ENCODE assay signal across 8 mouse cellular contexts in genomic region chr1:131963085-131963951, GRCm38 (mm10). TPM values are rescaled to one million over a fixed set of nuclear protein-coding genes. Genes with fewer than 3 reads are reported as not detected.
DNase-seq lines count a peak whose midpoint lies in the region; ATAC-seq lines count a peak whose summit lies in the region.

No protein-coding gene starts in this region.

- peak overlapping the region; percentile 96 for H3K4me2 ChIP-seq in forebrain, embryonic 11.5 days (ENCODE audit: low read depth, low read length, severe bottlenecking)
- H3K4me2 ChIP-seq in intestine, embryonic 14.5 days (ENCODE audit: low read length), result peak overlapping the region; percentile 100

- WGBS in forebrain, embryonic 11.5 days, result under 1% methylated on average over 70 of the region's 76 CpGs
- under 1% methylated on average over 66 of the region's 76 CpGs for WGBS in intestine, embryonic 14.5 days

- no peaks in the 10 kb centered on the region for H3K9me3 ChIP-seq in forebrain, embryonic 11.5 days (ENCODE audit: control insufficient read depth, low read length)
- H3K9me3 ChIP-seq in intestine, embryonic 14.5 days (ENCODE audit: control insufficient read depth, low read length), result no peaks in the 10 kb centered on the region

- peak overlapping the region; percentile 79 for H3K9ac ChIP-seq in forebrain, embryonic 11.5 days (ENCODE audit: low read length)
- H3K9ac ChIP-seq in intestine, embryonic 14.5 days (ENCODE audit: low read length), result peak overlapping the region; percentile 32

- H3K36me3 ChIP-seq in forebrain, embryonic 11.5 days (ENCODE audit: control insufficient read depth, insufficient read depth, low read length), result no peaks in the 10 kb centered on the region
- no peaks in the 10 kb centered on the region for H3K36me3 ChIP-seq in intestine, embryonic 14.5 days (ENCODE audit: control insufficient read depth, insufficient read depth, low read length)

- peak overlapping the region; percentile 82 for H3K4me3 ChIP-seq in forebrain, embryonic 11.5 days (ENCODE audit: low read depth, low read length)
- H3K4me3 ChIP-seq in intestine, embryonic 14.5 days (ENCODE audit: low read depth, low read length), result peak overlapping the region; percentile 73

- H3K27me3 ChIP-seq in forebrain, embryonic 11.5 days (ENCODE audit: control insufficient read depth, insufficient read depth, low read length), result peaks cover 10% of the 10 kb centered on the region; the same call in 1 of the 2 replicates
- H3K27me3 ChIP-seq in intestine, embryonic 14.5 days (replicated peaks; ENCODE audit: control insufficient read depth, insufficient read depth, low read length), result peaks cover 40% of the 10 kb centered on the region

- no peak overlapping the region for H3K27ac ChIP-seq in forebrain, embryonic 11.5 days (ENCODE audit: low read depth, low read length)
- no peak overlapping the region for H3K27ac ChIP-seq in intestine, embryonic 14.5 days (ENCODE audit: low read depth)

- ATAC-seq in frontal cortex, adult (ENCODE audit: low TSS enrichment), result peak; percentile 31
- peak; percentile 76 for ATAC-seq in forebrain, embryonic 11.5 days (replicated peaks; ENCODE audit: low FRiP score)
- peak; percentile 76 for ATAC-seq in intestine, embryonic 14.5 days (replicated peaks; ENCODE audit: low FRiP score, low TSS enrichment, low read depth)
- peak; percentile 64 for ATAC-seq in megakaryocyte, adult 5-6 weeks (ENCODE audit: poor library complexity, severe bottlenecking)

- no peak for DNase-seq in frontal cortex, adult 2 months (ENCODE audit: extremely low spot score in 1 of 2, low spot score in 1 of 2)
- peak; percentile 41 for DNase-seq in Muller cell, postnatal 12 days (ENCODE audit: inconsistent ontology term)
- DNase-seq in forebrain, embryonic 11.5 days (ENCODE audit: low spot score), result peak; percentile 58
- DNase-seq in intestine, embryonic 14.5 days (ENCODE audit: low spot score), result peak; percentile 77
- DNase-seq in layer of hippocampus, postnatal 10 days (ENCODE audit: low spot score in 2 of 2), result no peak
- DNase-seq in gastrocnemius, adult 8-10 months (ENCODE audit: low spot score in 2 of 2), result no peak

- H3K4me1 ChIP-seq in forebrain, embryonic 11.5 days (replicated peaks; ENCODE audit: control insufficient read depth, insufficient read depth, low read length), result peaks cover 20% of the 10 kb centered on the region; the same call in 1 of the 2 replicates
- no peaks in the 10 kb centered on the region; the same call in 1 of the 2 replicates for H3K4me1 ChIP-seq in intestine, embryonic 14.5 days (replicated peaks; ENCODE audit: control insufficient read depth, insufficient read depth, low read length)

RNA-seq across cellular contexts. Expression of gene Slc45a3, which starts 0.6 kb away (rescaled TPM):
- polyA plus RNA-seq in frontal cortex, adult 2 months (2012; rRNA removed), result 1.4 and 2.0 TPM in 2 replicates
- 8.4 and 9.4 TPM in 2 replicates for polyA plus RNA-seq in forebrain, embryonic 11.5 days (2014; fragmentation: Nextera tagmentation; extraction: Ambion mirVana)
- polyA plus RNA-seq in intestine, embryonic 14.5 days (2014; fragmentation: Nextera tagmentation; extraction: Ambion mirVana), result 2.1 and 2.4 TPM in 2 replicates
- 0.16 and 0.46 TPM in 2 replicates for total RNA-seq in megakaryocyte, adult 5-6 weeks (2015)
- total RNA-seq in megakaryocyte, adult 5-6 weeks (2017), result 0.33 TPM in 1 of 2 replicates, not detected in the other
- total RNA-seq in layer of hippocampus, postnatal 10 days (2021), result under 1 TPM; 0.13 to 0.48 TPM
- total RNA-seq in gastrocnemius, adult 8-10 months (2022), result 1 to 10 TPM; 1.2 to 1.4 (median 1.3) TPM

RNA-seq across cellular contexts. Expression of gene Elk4, which starts 44.1 kb away (rescaled TPM):
- 22.7 and 23.2 TPM in 2 replicates for polyA plus RNA-seq in frontal cortex, adult 2 months (2012; rRNA removed)
- 19.8 and 20.3 TPM in 2 replicates for polyA plus RNA-seq in forebrain, embryonic 11.5 days (2014; fragmentation: Nextera tagmentation; extraction: Ambion mirVana)
- polyA plus RNA-seq in intestine, embryonic 14.5 days (2014; fragmentation: Nextera tagmentation; extraction: Ambion mirVana), result 26.3 and 31.0 TPM in 2 replicates
- total RNA-seq in megakaryocyte, adult 5-6 weeks (2015), result 90.6 and 94.3 TPM in 2 replicates
- total RNA-seq in megakaryocyte, adult 5-6 weeks (2017), result 53.1 and 63.6 TPM in 2 replicates
- total RNA-seq in layer of hippocampus, postnatal 10 days (2021), result 10 to 100 TPM; 60.1 to 61.6 TPM
- total RNA-seq in gastrocnemius, adult 8-10 months (2022), result 10 to 100 TPM; 80.0 to 96.0 (median 85.7) TPM

RNA-seq across cellular contexts. Expression of gene Nucks1, which starts 53.0 kb away (rescaled TPM):
- polyA plus RNA-seq in frontal cortex, adult 2 months (2012; rRNA removed), result 63.2 and 63.8 TPM in 2 replicates
- 69.7 and 69.9 TPM in 2 replicates for polyA plus RNA-seq in forebrain, embryonic 11.5 days (2014; fragmentation: Nextera tagmentation; extraction: Ambion mirVana)
- polyA plus RNA-seq in intestine, embryonic 14.5 days (2014; fragmentation: Nextera tagmentation; extraction: Ambion mirVana), result 50.5 and 52.5 TPM in 2 replicates
- total RNA-seq in megakaryocyte, adult 5-6 weeks (2015), result 145 TPM in 2 replicates
- total RNA-seq in megakaryocyte, adult 5-6 weeks (2017), result 234 and 235 TPM in 2 replicates
- total RNA-seq in layer of hippocampus, postnatal 10 days (2021), result 100 to 1,000 TPM; 175 to 190 TPM
- 10 to 100 TPM; 73.0 to 79.7 (median 76.5) TPM for total RNA-seq in gastrocnemius, adult 8-10 months (2022)

Comparison
In these comparisons a context has a peak if more than half of its experiments do, and no peak if none do; other contexts are left out.
1. DNase-seq: peak in Muller cell, postnatal 12 days (single experiment), forebrain, embryonic 11.5 days (single experiment) and intestine, embryonic 14.5 days (single experiment); none in frontal cortex, adult 2 months (0 of 2), layer of hippocampus, postnatal 10 days (0 of 2) and gastrocnemius, adult 8-10 months (0 of 2).
2. Peak in every context shown above with its lines, with median percentiles within 50 percentile points of each other: ATAC-seq.